Mouse (Mus musculus) embryonic stem cell, embryonic (primary cell): ENCODE measurements around the gene 4930430F08Rik.
"Not testable (repeated sequence)": the region's sequence is repeated elsewhere in the genome, so short reads cannot be mapped to it uniquely, and the experiment has no call there.

Experiments
- CTCF ChIA-PET, 4 experiments: fragments of 300-600 bp in 2 of 4; fragments of 350-600 bp in 2 of 4; sonication (Branson Sonifier 250); formaldehyde crosslinking; loops; one replicate each; lab custom pipeline; 2022; ENCODE audit warnings: inconsistent platforms in 2 of 4; lab: Charles Lee
- POLR2A ChIA-PET, 4 experiments: fragments of 300-600 bp in 2 of 4; fragments of 350-600 bp in 2 of 4; sonication (Branson Sonifier 250); formaldehyde crosslinking; loops; one replicate each; lab custom pipeline; 2022; ENCODE audit warnings: antibody characterized with exemption in 4 of 4, inconsistent platforms in 1 of 4; lab: Charles Lee

4930430F08Rik gene

GRCm38 (mm10) chr10:100590323-100590722 lies at the start of gene 4930430F08Rik, which contains the start of gene 1700017N19Rik:
Gene 4930430F08Rik (minus strand): TSS chr10:100590423.
Gene 1700017N19Rik (plus strand): TSS chr10:100590484.
- POLR2A ChIA-PET: no interaction called here
- CTCF ChIA-PET: no interaction called here

DNA sequence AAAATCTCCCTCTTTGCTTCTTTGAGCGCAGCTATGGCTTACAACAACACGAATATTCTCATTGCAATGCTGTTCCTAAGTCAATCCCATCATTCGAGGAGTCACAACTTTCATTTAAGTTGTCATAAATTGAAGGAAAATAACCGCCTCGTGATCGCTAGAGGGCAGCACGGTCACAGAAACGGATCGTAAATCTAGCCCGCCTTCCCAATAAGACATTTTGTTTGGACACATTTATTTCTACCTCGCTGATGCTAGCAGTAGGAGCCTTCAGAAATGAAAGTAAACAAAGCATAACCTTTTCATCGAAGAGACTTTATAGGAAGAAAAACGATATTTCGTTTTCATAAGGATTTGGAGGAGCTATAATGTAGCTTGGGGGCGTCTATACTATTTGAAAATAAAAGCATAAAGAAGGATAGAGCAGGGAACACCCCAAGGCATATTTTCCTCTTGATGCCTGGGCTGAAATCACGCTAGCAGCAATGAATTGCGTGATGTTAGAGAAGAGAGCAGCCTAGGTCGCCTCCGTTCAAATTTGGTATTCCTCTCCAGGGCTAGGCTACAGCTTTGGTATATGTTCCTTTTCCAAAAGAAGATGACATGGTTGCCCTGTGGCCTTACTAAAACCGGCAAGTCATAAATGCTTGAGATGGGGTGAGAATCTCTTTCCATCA lies 39.7 kb upstream of the 4930430F08Rik start:
- CTCF ChIA-PET: interaction anchor here in 2 of 4 experiments (0.7 to 1.3 kb wide), 2 partner anchors 11 to 277 kb away, joined by 3 to 5 read pairs; no protein-coding TSS in a partner anchor
- POLR2A ChIA-PET: no interaction called here

DNA sequence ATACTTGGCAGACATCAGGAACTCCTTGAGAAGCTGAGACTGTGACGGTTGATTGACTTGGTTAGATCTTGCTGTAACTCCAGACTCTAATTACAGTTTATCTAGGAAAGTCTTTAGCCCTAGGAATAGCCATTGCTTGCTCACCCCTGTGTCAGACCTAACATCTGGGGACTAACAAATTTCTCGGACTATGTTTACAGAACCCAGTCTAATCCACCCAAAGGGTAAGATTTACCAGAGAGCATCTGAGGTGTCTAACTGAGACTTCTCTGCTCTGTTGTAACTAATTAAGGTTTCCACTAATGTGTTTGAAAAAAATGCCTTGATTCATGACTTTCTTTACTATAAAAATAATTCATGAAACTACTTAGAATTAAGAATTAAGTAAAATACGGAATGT lies 32.3 kb upstream of the 4930430F08Rik start:
- POLR2A ChIA-PET: no interaction called here

DNA sequence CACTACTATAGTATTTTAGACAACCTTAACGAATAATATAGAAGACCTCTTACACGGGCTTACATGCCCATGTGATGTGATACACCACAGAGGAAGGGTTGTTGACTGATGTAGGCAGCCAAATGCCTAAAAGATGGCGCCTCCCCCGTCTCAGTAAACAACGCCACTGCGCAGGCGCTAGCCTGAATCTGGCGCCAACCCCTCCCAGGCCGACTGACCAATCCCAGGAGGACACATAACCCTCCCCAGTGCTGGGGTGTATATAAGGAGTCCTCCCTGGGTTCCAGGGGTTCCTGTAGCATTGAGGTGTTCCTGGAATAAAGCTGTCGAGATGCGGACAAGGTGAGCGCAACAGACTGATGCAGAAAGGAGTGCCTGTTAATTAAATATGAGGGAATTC lies 29.8 kb upstream of the 4930430F08Rik start:
- CTCF ChIA-PET: no interaction called here
- POLR2A ChIA-PET: no interaction called here

More for the DNA sequence above, 32.3 kb upstream of the 4930430F08Rik start:
- CTCF ChIA-PET: no interaction called here

- CTCF ChIA-PET: interaction anchor here in 1 of 4 experiments (0.6 kb wide), 1 partner anchor 10 kb away, joined by 3 read pairs; no protein-coding TSS in a partner anchor
- POLR2A ChIA-PET: interaction anchor here in 1 of 4 experiments (0.6 kb wide), 1 partner anchor 25 kb away, joined by 4 read pairs; no protein-coding TSS in a partner anchor
These were observed 29.3 kb upstream of the 4930430F08Rik start for GRCm38 (mm10) chr10:100619474-100619873.

DNA sequence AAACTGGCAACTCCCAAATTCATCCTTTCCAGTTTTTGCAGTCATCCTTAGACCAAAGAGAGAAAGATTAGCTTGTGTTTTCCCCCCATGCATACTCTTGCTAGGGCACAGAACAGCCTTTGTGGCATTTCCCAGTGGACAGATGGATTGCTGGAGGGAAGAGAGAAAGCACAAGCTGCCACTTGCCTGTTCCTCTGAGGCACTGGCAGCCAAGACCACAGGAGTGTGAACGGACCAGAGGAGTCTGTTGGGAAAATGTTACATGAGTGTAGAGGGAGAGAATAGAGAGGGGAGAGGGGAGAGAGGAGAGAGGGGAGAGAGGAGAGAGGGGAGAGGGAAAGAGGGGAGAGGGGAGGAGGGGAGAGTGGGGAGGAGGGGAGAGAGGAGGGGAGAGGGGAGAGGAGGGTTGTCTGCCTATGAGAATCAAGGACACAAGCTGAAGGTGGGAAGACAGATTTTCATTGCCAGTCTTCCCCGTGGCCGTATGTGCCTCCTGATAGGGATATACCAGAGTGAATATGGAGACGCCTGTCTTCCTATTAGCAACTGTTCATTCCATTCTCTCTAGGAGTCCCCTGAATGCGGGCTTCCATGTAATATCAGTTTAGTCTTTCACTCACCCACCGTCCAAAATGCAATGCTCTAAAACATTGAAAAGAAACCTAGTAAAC lies 27.1 kb upstream of the 4930430F08Rik start:
- CTCF ChIA-PET: no interaction called here
- POLR2A ChIA-PET: interaction anchor here in 2 of 4 experiments (0.6 kb wide), 2 partner anchors 29 to 130 kb away, joined by 3 read pairs; partner anchors contain the start of gene Tmtc3 (in 1 of the 2)

- POLR2A ChIA-PET: interaction anchor here in 1 of 4 experiments (0.6 kb wide), 1 partner anchor 138 kb away, joined by 3 read pairs; no protein-coding TSS in a partner anchor
These were observed 14.0 kb upstream of the 4930430F08Rik start for GRCm38 (mm10) chr10:100604254-100604653.

DNA sequence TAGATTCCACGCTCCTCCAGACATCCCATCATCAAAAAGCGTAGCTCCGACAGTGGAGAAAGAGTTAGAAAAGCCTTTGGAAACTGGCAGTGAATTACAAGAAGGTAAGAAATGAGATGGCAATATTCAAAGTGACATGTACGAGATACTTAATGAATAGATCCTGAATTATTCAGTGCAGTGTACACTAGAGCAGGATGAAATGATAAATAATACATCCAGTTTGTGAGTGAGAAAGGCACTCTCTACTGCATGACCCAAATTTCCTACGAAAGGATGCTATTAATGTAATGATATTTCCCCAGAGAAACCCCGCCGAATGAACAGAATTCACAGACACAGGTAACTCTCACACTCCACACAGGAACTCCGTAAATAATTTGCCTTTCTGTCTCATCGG lies 13.3 kb upstream of the 4930430F08Rik start:
- POLR2A ChIA-PET: no interaction called here
- CTCF ChIA-PET: no interaction called here

More at GRCm38 (mm10) chr10:100604254-100604653, 14.0 kb upstream of the 4930430F08Rik start:
- CTCF ChIA-PET: no interaction called here

GRCm38 (mm10) chr10:100598339-100598738 lies 8.1 kb upstream of the 4930430F08Rik start:
- CTCF ChIA-PET: no interaction called here
- POLR2A ChIA-PET: no interaction called here

GRCm38 (mm10) chr10:100588932-100589388 lies 1.3 kb downstream of the 4930430F08Rik start:
- ChIA-PET CTCF (no interaction called here), POLR2A (interaction anchor here in 1 of 4 experiments (0.6 kb wide), 1 partner anchor 29 kb away, joined by 3 read pairs; no protein-coding TSS in a partner anchor)

DNA sequence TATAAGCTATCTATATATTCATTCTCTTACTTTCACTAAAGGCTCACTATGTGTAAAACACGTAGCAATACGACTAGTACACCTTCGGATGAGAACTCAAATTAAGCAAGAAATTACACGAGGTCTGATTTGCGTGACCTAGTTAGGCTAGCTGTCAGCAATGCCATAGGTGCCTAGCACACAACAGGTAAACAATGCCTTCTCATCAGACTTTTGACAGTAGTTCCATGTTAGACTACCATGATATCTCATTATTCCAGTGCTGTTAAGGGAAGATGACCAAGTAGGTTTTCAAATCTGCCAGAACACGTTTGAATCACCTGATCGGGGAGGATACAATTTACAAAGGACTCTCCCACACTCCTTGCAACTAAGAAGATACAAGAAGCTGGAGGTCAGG lies 1.7 kb downstream of the 4930430F08Rik start:
- POLR2A ChIA-PET: interaction anchor here in 1 of 4 experiments (0.6 kb wide), 1 partner anchor 29 kb away, joined by 3 read pairs; no protein-coding TSS in a partner anchor
- CTCF ChIA-PET: no interaction called here

DNA sequence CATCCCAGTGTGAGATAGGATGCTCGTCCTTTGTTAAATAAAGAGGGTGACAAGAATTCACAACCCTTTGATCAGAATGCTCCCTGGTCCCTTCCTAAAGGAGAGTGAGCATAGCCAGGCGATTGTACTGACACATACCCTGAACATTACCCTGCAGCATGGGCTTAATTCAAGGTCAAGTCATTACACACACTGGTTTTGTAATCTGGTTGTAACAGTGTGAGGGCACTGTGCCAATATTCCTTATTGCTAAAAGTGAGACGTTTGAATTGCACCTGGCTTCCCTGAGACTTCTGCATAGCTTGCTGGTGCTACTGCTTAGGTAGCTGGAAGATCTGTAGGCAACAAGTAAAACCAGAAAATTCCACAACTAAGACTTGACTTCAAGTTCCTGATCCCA lies 6.0 kb downstream of the 4930430F08Rik start:
- CTCF ChIA-PET: no interaction called here

GRCm38 (mm10) chr10:100575294-100575693 lies 14.9 kb downstream of the 4930430F08Rik start:
- ChIA-PET CTCF (no interaction called here), POLR2A (no interaction called here)

More for the DNA sequence above, 6.0 kb downstream of the 4930430F08Rik start:
- POLR2A ChIA-PET: no interaction called here

- ChIA-PET CTCF (no interaction called here), POLR2A (no interaction called here)
These were observed 15.6 kb downstream of the 4930430F08Rik start for GRCm38 (mm10) chr10:100574505-100575149.

DNA sequence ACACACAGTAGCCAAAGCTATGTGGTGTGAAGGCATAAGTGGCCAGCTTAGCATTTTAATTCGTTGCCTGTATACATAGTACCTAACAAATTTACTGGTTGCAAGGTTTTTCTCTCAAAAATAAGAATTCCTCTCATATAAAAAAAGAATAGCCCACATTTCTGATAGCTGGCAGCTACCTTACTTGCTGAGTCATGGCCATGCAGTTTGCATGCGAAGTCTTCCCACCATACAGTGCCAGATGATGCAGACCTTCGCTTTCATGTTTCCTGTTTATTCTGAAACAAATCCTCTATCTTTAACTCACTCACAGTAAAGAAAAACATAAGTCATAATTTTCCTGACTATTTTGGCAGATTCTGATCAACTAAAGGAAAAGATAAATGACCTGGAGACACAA lies 18.5 kb downstream of the 4930430F08Rik start:
- CTCF ChIA-PET: no interaction called here
- POLR2A ChIA-PET: interaction anchor here in 1 of 4 experiments (1.3 kb wide), 1 partner anchor 9 kb away, joined by 4 read pairs; no protein-coding TSS in a partner anchor

DNA sequence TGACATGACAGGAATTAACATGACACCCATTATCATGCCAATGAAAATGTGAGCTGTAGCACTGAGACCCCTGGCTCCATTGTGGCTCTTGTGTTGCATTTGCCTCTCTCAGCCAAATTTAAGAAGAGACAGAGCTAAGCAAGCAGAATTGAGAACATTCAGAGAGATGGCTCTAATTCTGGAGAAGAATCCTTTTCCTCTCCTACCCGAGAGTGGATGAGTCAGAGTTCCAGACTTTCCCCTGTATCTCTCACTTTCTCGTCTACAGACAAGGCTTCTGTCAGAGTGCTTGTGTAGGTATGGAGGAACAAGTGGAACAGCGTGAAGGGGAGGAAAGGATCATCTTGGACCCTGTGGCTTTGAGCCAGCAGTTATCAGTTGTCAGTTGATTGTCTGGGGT lies 26.1 kb downstream of the 4930430F08Rik start:
- ChIA-PET CTCF (no interaction called here), POLR2A (no interaction called here)

GRCm38 (mm10) chr10:100560194-100560883 lies 29.9 kb downstream of the 4930430F08Rik start:
- POLR2A ChIA-PET, CTCF ChIA-PET: not testable (repeated sequence)

- ChIA-PET POLR2A (no interaction called here), CTCF (no interaction called here)
These were observed 33.6 kb downstream of the 4930430F08Rik start for GRCm38 (mm10) chr10:100556566-100557175.
